Mouse (Mus musculus): Measurements from ENCODE around the gene Shcbp1l. TPM values are rescaled to one million over a fixed set of nuclear protein-coding genes. Genes with fewer than 3 reads are reported as not detected.
A peak's percentile ranks its signal among the peaks of the same experiment; 100 is the strongest.
"Not testable (repeated sequence)": the region's sequence is repeated elsewhere in the genome, so short reads cannot be mapped to it uniquely, and the experiment has no call there.

The Shcbp1l gene
- polyA plus RNA-seq, 1 experiment from 2014 or later: 0.15 TPM

DNA sequence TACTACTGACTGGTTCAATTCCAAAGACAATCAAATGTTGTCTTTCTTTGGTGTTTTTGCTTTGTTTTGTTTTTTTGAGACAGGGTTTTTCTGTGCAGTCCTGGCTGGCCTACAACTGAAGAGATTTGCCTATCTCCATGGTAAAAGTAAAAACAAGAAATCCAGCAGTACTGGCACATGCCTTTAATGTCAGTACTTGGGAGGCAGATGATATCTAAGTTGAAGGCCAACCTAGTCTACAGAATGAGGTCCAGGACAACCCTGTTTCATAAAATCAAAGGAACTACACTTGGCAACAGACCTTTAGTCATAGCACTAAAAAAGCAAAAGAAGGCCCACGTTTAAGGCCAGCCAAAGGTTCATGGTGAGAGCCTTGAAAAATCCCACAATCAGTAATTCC lies 36.8 kb downstream of the Shcbp1l start:
- ATAC-seq (ENCODE audit: insufficient number of reproducible peaks, low FRiP score, low TSS enrichment, low read depth): no peak

DNA sequence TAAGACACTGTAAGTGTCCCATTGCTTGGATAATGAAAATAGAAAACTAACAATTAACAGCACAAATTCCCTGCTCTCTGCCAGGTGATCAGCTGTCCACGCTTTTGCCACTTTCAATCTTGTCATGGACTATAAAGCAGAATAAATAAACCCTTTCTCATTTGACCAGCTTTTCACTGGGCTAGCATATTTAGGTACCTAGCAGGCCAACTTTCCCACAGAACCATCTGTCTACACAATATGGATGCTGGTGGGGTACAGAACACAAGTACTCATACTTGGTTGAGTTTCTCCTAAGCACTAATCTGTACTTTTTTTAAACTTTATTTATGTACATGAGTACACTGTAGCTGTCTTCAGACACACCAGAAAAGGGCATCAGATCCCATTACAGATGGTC lies 54.3 kb downstream of the Shcbp1l start:
- ATAC-seq (ENCODE audit: insufficient number of reproducible peaks, low FRiP score, low TSS enrichment, low read depth): no peak
- Histone ChIP-seq H3K9ac (no peak overlapping the region), H3K4me1 (peaks cover 6% of the 10 kb centered on the region; the same call in 1 of the 2 replicates), H3K27me3 (no peaks in the 10 kb centered on the region), H3K4me3 (no peak overlapping the region), H3K27ac (no peak overlapping the region), H3K36me3 (peaks cover 67% of the 10 kb centered on the region), H3K4me2 (no peak overlapping the region), H3K9me3 (no peaks in the 10 kb centered on the region)
- WGBS: 89% methylated on average over 1 of the region's 1 CpGs

More for the DNA sequence above, 36.8 kb downstream of the Shcbp1l start:
- no peak overlapping the region for H3K9ac ChIP-seq
- 82% methylated on average over 1 of the region's 1 CpGs for WGBS
- no peak overlapping the region for H3K4me2 ChIP-seq
- no peak overlapping the region for H3K27ac ChIP-seq
- H3K4me1 ChIP-seq: no peaks in the 10 kb centered on the region
- H3K27me3 ChIP-seq: no peaks in the 10 kb centered on the region
- no peaks in the 10 kb centered on the region for H3K9me3 ChIP-seq
- H3K36me3 ChIP-seq: peaks cover 65% of the 10 kb centered on the region
- H3K4me3 ChIP-seq: no peak overlapping the region

DNA sequence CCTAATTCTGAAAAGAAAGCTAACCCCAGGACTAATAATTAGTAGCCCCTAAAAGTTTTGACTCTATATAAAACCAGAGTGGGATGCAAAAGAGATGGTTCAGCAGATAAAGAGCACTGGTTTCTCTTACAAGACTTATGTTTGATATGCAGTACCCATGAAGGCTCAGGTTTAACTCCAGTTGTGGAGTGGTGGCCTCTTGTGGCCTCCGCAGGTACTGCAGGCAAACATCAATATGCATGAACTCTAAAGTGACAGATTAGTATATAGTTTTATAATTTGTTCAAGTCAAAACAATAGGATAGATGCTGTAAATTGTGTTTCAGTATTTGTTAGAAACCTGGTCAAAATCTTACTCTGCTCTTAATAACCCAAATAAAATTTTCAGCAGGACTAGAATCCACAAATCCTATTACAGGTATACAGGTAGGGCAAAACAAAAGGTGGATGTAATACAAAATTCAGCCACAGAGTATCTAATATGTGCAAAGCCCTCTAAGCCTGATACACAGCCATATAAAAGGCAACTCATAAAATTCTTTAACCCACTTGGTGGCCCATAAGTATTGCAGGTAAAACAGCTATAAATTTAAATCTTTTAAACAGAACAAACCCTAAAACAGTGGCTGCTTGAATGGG lies 55.5 kb downstream of the Shcbp1l start:
- H3K4me1 ChIP-seq: peaks cover 16% of the 10 kb centered on the region
- no peak overlapping the region for H3K4me3 ChIP-seq
- ATAC-seq (ENCODE audit: insufficient number of reproducible peaks, low FRiP score, low TSS enrichment, low read depth): no peak
- no peaks in the 10 kb centered on the region for H3K9me3 ChIP-seq
- WGBS: 51% methylated on average over 1 of the region's 1 CpGs
- peaks cover 59% of the 10 kb centered on the region for H3K36me3 ChIP-seq
- no peak overlapping the region for H3K4me2 ChIP-seq
- H3K27ac ChIP-seq: no peak overlapping the region
- no peak overlapping the region for H3K9ac ChIP-seq
- H3K27me3 ChIP-seq: no peaks in the 10 kb centered on the region

DNA sequence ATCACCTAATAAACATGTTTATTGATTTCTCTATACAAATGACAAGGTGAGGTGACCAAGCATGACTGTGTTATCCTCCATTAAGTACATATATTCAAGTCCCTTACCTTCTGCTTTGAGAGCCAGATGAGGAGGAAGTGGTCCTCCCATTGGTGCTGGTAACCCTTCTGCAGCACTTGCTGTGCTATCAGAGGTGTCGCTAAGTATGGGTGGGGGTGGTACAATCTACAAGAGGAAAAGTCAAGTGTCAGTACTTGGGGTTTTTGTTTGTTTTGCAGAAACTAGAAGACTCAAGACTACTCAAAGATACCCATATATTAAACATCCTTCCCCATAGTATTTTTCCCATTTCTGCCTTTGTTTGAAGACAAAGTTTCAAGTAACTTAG lies 56.1 kb downstream of the Shcbp1l start:
- no peak overlapping the region for H3K4me3 ChIP-seq
- no peak overlapping the region for H3K27ac ChIP-seq
- no peaks in the 10 kb centered on the region for H3K27me3 ChIP-seq
- no peak for ATAC-seq (ENCODE audit: insufficient number of reproducible peaks, low FRiP score, low TSS enrichment, low read depth)
- WGBS: 82% methylated on average over 1 of the region's 1 CpGs
- H3K4me2 ChIP-seq: no peak overlapping the region
- peaks cover 57% of the 10 kb centered on the region for H3K36me3 ChIP-seq
- no peak overlapping the region for H3K9ac ChIP-seq
- no peaks in the 10 kb centered on the region for H3K9me3 ChIP-seq
- H3K4me1 ChIP-seq: peaks cover 17% of the 10 kb centered on the region

DNA sequence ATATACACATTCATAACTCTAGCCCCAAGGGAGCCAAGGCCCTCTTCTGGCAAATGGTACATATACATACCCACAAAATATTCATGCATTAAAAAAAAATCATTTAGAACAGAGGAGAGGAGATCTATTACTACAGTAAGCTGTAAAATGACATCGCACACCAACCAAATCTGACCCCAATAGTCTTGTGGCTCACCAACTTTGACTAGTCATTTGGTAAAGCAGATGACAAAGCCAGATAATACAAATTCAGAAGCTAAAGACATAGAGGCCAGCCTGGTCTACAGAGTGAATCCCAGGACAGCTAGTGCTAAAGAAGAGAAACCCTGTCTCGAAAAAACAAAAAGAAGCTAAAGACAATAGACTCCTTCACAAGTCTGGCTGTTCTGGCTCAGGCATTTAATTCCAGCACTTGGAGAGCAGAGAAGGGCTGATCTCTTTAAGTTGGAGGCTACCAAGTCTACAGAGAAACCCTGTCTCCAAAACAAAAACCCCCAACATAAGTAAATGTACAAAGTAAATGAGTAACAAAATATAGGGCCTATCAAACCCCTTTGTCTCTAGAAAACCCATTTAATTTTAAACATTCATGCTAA lies 60.3 kb downstream of the Shcbp1l start:
- H3K4me3 ChIP-seq: peak overlapping the region; percentile 71
- no peaks in the 10 kb centered on the region for H3K9me3 ChIP-seq
- H3K4me1 ChIP-seq: peaks cover 22% of the 10 kb centered on the region
- no peaks in the 10 kb centered on the region for H3K27me3 ChIP-seq
- no peak overlapping the region for H3K9ac ChIP-seq
- ATAC-seq (ENCODE audit: insufficient number of reproducible peaks, low FRiP score, low TSS enrichment, low read depth): no peak
- peak overlapping the region; percentile 59 for H3K4me2 ChIP-seq
- WGBS: 59% methylated on average over 2 of the region's 2 CpGs
- H3K27ac ChIP-seq: no peak overlapping the region; the same call in 1 of the 2 replicates
- H3K36me3 ChIP-seq: peaks cover 22% of the 10 kb centered on the region

DNA sequence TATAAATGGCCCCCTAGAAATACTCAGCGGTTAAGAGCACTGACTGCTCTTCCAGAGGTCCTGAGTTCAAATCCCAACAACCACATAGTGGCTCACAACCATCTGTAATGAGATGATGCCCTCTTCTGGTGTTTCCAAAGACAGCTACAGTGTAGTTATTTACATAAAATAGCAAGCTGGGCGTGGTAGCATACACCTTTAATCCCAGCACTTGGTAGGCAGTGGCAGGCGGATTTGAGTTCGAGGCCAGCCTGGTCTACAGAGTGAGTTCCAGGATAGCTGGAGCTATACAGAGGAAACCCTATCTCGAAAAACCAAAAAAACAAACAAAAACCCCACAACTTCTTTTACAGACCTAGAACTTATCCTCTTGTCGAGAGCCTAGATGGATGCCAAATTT lies 61.2 kb downstream of the Shcbp1l start:
- not testable (repeated sequence) for ATAC-seq (ENCODE audit: insufficient number of reproducible peaks, low FRiP score, low TSS enrichment, low read depth)
- WGBS: 6% methylated on average over 6 of the region's 6 CpGs

DNA sequence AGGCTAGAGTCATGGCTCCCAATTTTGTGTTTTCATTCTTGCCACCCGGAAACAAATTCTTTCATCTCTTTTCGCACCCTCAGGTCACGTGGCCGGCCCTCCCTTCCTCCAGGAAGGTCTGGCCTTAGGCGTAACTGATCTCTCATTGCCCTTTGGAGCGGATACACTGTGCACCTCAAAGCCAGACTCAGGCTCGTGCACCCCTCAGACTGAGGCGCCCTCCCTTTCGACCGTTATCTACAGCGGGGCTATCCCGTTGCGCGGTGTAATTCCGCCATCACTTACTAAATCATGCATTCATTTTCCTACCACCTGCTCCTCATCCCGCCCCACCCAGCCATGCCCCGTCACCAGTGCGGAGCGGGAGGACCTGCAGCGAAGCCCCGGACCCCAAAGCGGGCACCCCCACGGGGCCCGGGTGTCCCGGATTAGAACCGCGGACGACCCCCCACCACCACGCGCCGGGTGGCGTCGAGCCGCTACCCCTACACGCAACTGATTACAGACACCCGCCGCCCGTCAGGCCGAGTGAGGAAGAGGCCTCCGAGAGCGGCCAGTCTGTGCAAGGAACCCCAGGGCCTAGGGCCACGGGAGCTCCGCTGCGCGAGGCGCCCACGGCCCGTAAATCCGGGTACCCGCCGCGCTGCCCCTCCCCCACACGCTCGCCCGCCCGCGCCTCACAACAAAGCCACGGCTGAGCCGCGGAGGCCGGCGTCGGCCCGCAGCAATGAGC lies 62.0 kb downstream of the Shcbp1l start:
- Histone ChIP-seq H3K4me3 (peak overlapping the region; percentile 71), H3K27ac (peak overlapping the region; percentile 92), H3K4me1 (peaks cover 22% of the 10 kb centered on the region), H3K9ac (peak overlapping the region; percentile 85), H3K9me3 (no peaks in the 10 kb centered on the region), H3K27me3 (no peaks in the 10 kb centered on the region), H3K4me2 (peak overlapping the region; percentile 59), H3K36me3 (peaks cover 8% of the 10 kb centered on the region; the same call in 1 of the 2 replicates)
- ATAC-seq (ENCODE audit: insufficient number of reproducible peaks, low FRiP score, low TSS enrichment, low read depth): peak; percentile 70
- under 1% methylated on average over 64 of the region's 64 CpGs for WGBS

More for the DNA sequence above, 61.2 kb downstream of the Shcbp1l start:
- not testable (repeated sequence) for H3K27me3 ChIP-seq, H3K27ac ChIP-seq, H3K9me3 ChIP-seq
- Histone ChIP-seq H3K4me2 (peak overlapping the region; percentile 59), H3K4me1 (peaks cover 22% of the 10 kb centered on the region), H3K36me3 (peaks cover 14% of the 10 kb centered on the region), H3K4me3 (peak overlapping the region; percentile 71), H3K9ac (peak overlapping the region; percentile 85; the same call in 1 of the 2 replicates)

DNA sequence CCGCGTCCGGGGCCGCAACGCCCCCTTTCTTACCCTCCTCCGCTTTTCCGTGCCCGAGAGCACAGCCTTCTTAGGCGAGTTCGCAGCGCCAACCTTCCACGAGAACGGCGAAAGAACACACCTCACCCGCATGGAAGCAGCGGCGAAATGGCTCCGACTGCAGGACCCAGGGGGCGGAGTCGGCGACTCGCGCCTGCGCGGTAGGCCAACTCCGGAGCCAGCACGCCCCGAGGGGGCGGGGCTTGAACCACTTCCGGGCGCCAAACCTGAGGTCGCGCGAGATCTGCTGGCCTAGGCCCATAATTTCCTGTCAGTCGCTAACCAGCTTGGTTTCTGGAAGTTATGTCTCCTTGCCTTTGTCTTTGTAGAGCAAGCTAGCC lies 62.5 kb downstream of the Shcbp1l start, which contains the start of gene Dhx9:
Gene Dhx9, minus strand, starts transcription at position 161 of the 380 bp plus-strand sequence.
- no peaks in the 10 kb centered on the region for H3K9me3 ChIP-seq
- H3K36me3 ChIP-seq: peaks cover 2% of the 10 kb centered on the region; the same call in 1 of the 2 replicates
- H3K4me1 ChIP-seq: peaks cover 22% of the 10 kb centered on the region
- H3K9ac ChIP-seq: peak within 1 kb of the TSS; percentile 85
- peak within 1 kb of the TSS; percentile 59 for H3K4me2 ChIP-seq
- no peaks in the 10 kb centered on the region for H3K27me3 ChIP-seq
- peak within 1 kb of the TSS; percentile 92 for H3K27ac ChIP-seq
- WGBS: under 1% methylated on average over 35 of the region's 35 CpGs
- peak; percentile 85 for ATAC-seq (ENCODE audit: insufficient number of reproducible peaks, low FRiP score, low TSS enrichment, low read depth)
- H3K4me3 ChIP-seq: peak within 1 kb of the TSS; percentile 71

DNA sequence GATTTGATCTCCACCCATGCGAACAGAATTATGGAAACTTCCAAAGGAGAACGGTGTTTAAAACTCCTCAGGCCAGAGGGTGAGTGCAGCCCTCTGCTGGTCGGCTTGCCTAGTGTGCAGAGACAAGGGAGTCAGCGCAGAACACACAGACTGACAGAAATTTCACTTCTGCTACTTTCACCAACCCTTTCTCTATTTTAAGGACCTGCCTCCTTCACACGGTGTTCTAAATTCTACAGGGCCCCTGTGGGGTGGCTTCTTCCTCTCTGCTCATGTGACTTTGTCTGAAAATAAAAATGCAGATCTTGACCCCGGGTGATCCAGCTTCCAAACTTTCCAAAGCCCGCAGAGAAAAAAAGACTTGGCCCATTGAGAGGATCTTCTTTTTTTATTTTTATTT lies 64.2 kb downstream of the Shcbp1l start:
- Histone ChIP-seq H3K4me1 (peaks cover 17% of the 10 kb centered on the region), H3K36me3 (no peaks in the 10 kb centered on the region), H3K9me3 (no peaks in the 10 kb centered on the region), H3K27ac (no peak overlapping the region), H3K27me3 (no peaks in the 10 kb centered on the region), H3K4me3 (no peak overlapping the region), H3K4me2 (no peak overlapping the region), H3K9ac (no peak overlapping the region)
- WGBS: 49% methylated on average over 7 of the region's 7 CpGs
- no peak for ATAC-seq (ENCODE audit: insufficient number of reproducible peaks, low FRiP score, low TSS enrichment, low read depth)

DNA sequence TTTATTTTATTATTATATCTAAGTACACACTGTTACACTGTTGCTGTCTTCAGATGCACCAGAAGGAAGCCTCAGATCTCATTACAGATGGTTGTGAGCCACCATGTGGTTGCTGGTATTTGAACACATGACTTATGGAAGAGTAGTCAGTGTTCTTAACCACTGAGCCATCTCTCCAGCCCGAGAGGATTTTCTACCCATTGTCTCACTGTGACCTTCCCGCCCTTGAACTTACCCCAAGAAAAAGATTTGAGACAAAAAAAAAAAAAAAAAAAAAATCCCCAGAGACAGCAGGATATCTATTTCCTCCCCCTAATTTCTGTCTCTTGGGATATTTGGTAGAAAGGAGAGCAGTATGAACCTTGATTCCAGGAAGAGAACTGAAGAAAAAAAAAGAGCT lies 64.6 kb downstream of the Shcbp1l start:
- ATAC-seq (ENCODE audit: insufficient number of reproducible peaks, low FRiP score, low TSS enrichment, low read depth): no peak
- WGBS: 62% methylated on average over 2 of the region's 2 CpGs

DNA sequence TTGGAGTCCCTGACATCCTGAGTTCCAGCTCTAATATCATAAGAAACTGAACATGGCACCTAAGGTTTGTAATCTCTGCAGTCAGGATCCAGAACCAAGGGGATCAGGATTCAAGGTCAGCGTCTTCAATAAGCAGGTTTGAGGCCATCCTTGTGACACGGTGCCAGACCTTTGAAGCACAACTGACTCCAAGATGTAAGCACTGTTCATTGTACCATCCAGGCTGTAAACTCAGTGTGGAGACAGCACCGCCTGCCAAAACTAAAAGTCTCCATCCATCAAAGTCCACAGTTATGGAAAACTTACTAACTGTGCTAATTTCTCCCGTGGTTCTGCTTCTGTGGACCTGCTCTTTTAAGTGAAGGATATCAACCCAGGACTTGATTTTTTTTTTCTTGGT lies 65.0 kb downstream of the Shcbp1l start:
- 92% methylated on average over 4 of the region's 4 CpGs for WGBS
- ATAC-seq (ENCODE audit: insufficient number of reproducible peaks, low FRiP score, low TSS enrichment, low read depth): no peak

More for the DNA sequence above, 64.6 kb downstream of the Shcbp1l start:
- no peak overlapping the region for H3K9ac ChIP-seq
- no peaks in the 10 kb centered on the region for H3K27me3 ChIP-seq
- H3K27ac ChIP-seq: no peak overlapping the region
- no peaks in the 10 kb centered on the region for H3K9me3 ChIP-seq
- peaks cover 13% of the 10 kb centered on the region for H3K4me1 ChIP-seq
- H3K4me2 ChIP-seq: no peak overlapping the region
- no peaks in the 10 kb centered on the region for H3K36me3 ChIP-seq
- H3K4me3 ChIP-seq: no peak overlapping the region

DNA sequence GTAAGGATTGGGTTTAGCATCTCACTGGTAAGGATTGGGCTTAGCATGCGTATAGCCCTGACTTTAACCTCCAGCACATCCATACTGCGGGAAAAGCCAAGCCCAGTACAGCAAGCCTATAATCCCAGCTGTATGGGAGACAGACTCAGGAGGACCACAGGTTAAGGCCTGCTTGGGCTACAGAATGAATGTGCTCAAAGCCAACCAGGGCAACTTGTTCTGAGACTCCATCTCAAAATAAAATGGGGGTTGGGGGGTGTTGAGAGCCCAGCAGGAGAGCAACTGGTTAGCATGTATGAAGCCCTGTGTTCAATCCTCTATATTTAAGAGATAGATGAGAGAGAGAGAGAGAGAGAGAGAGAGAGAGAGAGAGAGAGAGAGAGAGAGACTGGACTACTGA lies 66.4 kb downstream of the Shcbp1l start:
- H3K4me2 ChIP-seq: no peak overlapping the region
- H3K4me3 ChIP-seq: no peak overlapping the region
- 89% methylated on average over 2 of the region's 2 CpGs for WGBS
- peaks cover under 1% of the 10 kb centered on the region; the same call in 1 of the 2 replicates for H3K4me1 ChIP-seq
- no peak for ATAC-seq (ENCODE audit: insufficient number of reproducible peaks, low FRiP score, low TSS enrichment, low read depth)
- H3K9ac ChIP-seq: no peak overlapping the region
- H3K27ac ChIP-seq: no peak overlapping the region
- H3K27me3 ChIP-seq: no peaks in the 10 kb centered on the region
- H3K36me3 ChIP-seq: no peaks in the 10 kb centered on the region
- no peaks in the 10 kb centered on the region for H3K9me3 ChIP-seq

More for the DNA sequence above, 65.0 kb downstream of the Shcbp1l start:
- H3K9ac ChIP-seq: no peak overlapping the region
- H3K4me2 ChIP-seq: no peak overlapping the region
- no peaks in the 10 kb centered on the region for H3K36me3 ChIP-seq
- no peaks in the 10 kb centered on the region for H3K9me3 ChIP-seq
- H3K4me3 ChIP-seq: no peak overlapping the region
- no peak overlapping the region for H3K27ac ChIP-seq
- no peaks in the 10 kb centered on the region for H3K27me3 ChIP-seq
- H3K4me1 ChIP-seq: peaks cover 11% of the 10 kb centered on the region

Measured in limb, embryonic 15.5 days (tissue).